Mouse (Mus musculus) midbrain, embryonic 13.5 days (tissue): Measurements from ENCODE around the gene Dgkh. TPM values are rescaled to one million over a fixed set of nuclear protein-coding genes. Genes with fewer than 3 reads are reported as not detected.

Source experiments
- ATAC-seq: fragments of 200-750 bp; cut with Nextera tagmentation; 2 replicates; pipeline ENCODE4 v1.8.0; 2017; ENCODE audit warnings: mild to moderate bottlenecking, moderate TSS enrichment, moderate library complexity
- H3K27ac ChIP-seq: fragments of 300-500 bp; sonication (generic); 2 replicates; pipeline ENCODE4 v1.5.1; 2015; ENCODE audit warnings: inconsistent platforms, mild to moderate bottlenecking, moderate library complexity
- H3K27me3 ChIP-seq: fragments of 300-500 bp; sonication (generic); 2 replicates; pipeline ENCODE4 v1.6.1; 2015; ENCODE audit warnings: mild to moderate bottlenecking, inconsistent platforms
- H3K36me3 ChIP-seq: fragments of 300-500 bp; sonication (generic); 2 replicates; pipeline ENCODE4 v1.6.1; 2015; ENCODE audit warnings: mild to moderate bottlenecking, inconsistent platforms
- H3K4me1 ChIP-seq: fragments of 300-500 bp; sonication (generic); replicated peaks from 2 replicates; pipeline ENCODE4 v1.6.1; 2015; ENCODE audit warnings: inconsistent platforms
- H3K4me2 ChIP-seq: fragments of 300-500 bp; sonication (generic); replicated peaks from 2 replicates; pipeline ENCODE4 v1.6.1; 2015; ENCODE audit warnings: moderate library complexity, mild to moderate bottlenecking, inconsistent platforms
- H3K4me3 ChIP-seq: fragments of 300-500 bp; sonication (generic); replicated peaks from 2 replicates; pipeline ENCODE4 v1.5.1; 2015; ENCODE audit warnings: mild to moderate bottlenecking, inconsistent platforms
- H3K9ac ChIP-seq: fragments of 300-500 bp; sonication (generic); replicated peaks from 2 replicates; pipeline ENCODE4 v1.6.1; 2015; ENCODE audit warnings: mild to moderate bottlenecking, inconsistent platforms
- H3K9me3 ChIP-seq: fragments of 300-500 bp; sonication (generic); 2 replicates; pipeline ENCODE4 v1.6.1; 2016; ENCODE audit warnings: mild to moderate bottlenecking, inconsistent platforms
- WGBS: fragments of 180-500 bp; shearing (Covaris S2); methylation state at CpG from one replicate; pipeline ENCODE4 v1.1.7; 2015; 5-methylcytosine and 5-hydroxymethylcytosine counted together
- polyA plus RNA-seq: library from polyadenylated mRNA; unstranded; fragments of >200 nt; fragmentation: Nextera tagmentation; extraction: Ambion mirVana; gene quantifications from 2 replicates; pipeline ENCODE4 v1.2.1, GENCODE M21; 2015

Gene Dgkh
- polyA plus RNA-seq, 1 experiment from 2014 or later = 1.5 TPM

GRCm38 (mm10) chr14:78539821-78540220 lies 192.8 kb downstream of the Dgkh start:
- no peak overlapping the region for H3K9ac ChIP-seq
- ATAC-seq = no peak
- 92% methylated on average over 1 of the region's 1 CpGs for WGBS
- H3K9me3 ChIP-seq = no peaks in the 10 kb centered on the region
- no peaks in the 10 kb centered on the region for H3K27me3 ChIP-seq
- no peak overlapping the region for H3K27ac ChIP-seq
- peaks cover 17% of the 10 kb centered on the region for H3K4me1 ChIP-seq
- H3K4me2 ChIP-seq = no peak overlapping the region
- no peaks in the 10 kb centered on the region for H3K36me3 ChIP-seq
- H3K4me3 ChIP-seq = no peak overlapping the region

- 53% methylated on average over 5 of the region's 5 CpGs for WGBS
- Histone ChIP-seq H3K4me2 (no peak overlapping the region), H3K4me1 (peaks cover 25% of the 10 kb centered on the region), H3K9me3 (no peaks in the 10 kb centered on the region), H3K36me3 (no peaks in the 10 kb centered on the region), H3K27ac (no peak overlapping the region), H3K9ac (no peak overlapping the region), H3K27me3 (no peaks in the 10 kb centered on the region), H3K4me3 (no peak overlapping the region)
- no peak for ATAC-seq
These were observed 193.8 kb downstream of the Dgkh start for GRCm38 (mm10) chr14:78538572-78539320.

GRCm38 (mm10) chr14:78537551-78537950 lies 195.0 kb downstream of the Dgkh start:
- Histone ChIP-seq H3K4me2 (peak overlapping the region; percentile 65), H3K9me3 (no peaks in the 10 kb centered on the region), H3K36me3 (no peaks in the 10 kb centered on the region), H3K4me1 (peaks cover 31% of the 10 kb centered on the region), H3K27ac (peak overlapping the region; percentile 87), H3K4me3 (peak overlapping the region; percentile 88), H3K27me3 (no peaks in the 10 kb centered on the region), H3K9ac (peak overlapping the region; percentile 71; the same call in 1 of the 2 replicates)
- ATAC-seq = no peak
- WGBS = 24% methylated on average over 6 of the region's 6 CpGs

GRCm38 (mm10) chr14:78536281-78537165 lies 196.1 kb downstream of the Dgkh start, which contains the start of gene Akap11:
Gene Akap11, minus strand, starts transcription at chr14:78536808.
- ATAC-seq = peak; percentile 96
- no peaks in the 10 kb centered on the region for H3K9me3 ChIP-seq

GRCm38 (mm10) chr14:78535366-78535765 lies 197.2 kb downstream of the Dgkh start:
- H3K4me1 ChIP-seq = peaks cover 41% of the 10 kb centered on the region
- peak overlapping the region; percentile 97 for H3K9ac ChIP-seq
- no peak for ATAC-seq
- H3K9me3 ChIP-seq = no peaks in the 10 kb centered on the region
- peak overlapping the region; percentile 22; the same call in 1 of the 2 replicates for H3K27ac ChIP-seq
- peak overlapping the region; percentile 65 for H3K4me2 ChIP-seq
- 22% methylated on average over 2 of the region's 2 CpGs for WGBS
- no peaks in the 10 kb centered on the region for H3K27me3 ChIP-seq
- H3K4me3 ChIP-seq = peak overlapping the region; percentile 88
- no peaks in the 10 kb centered on the region for H3K36me3 ChIP-seq

More at GRCm38 (mm10) chr14:78536281-78537165, 196.1 kb downstream of the Dgkh start, which contains the start of gene Akap11:
- peak within 1 kb of the TSS; percentile 96 for H3K27ac ChIP-seq
- no peaks in the 10 kb centered on the region for H3K27me3 ChIP-seq
- peak within 1 kb of the TSS; percentile 65 for H3K4me2 ChIP-seq
- peak within 1 kb of the TSS; percentile 97 for H3K9ac ChIP-seq
- no peaks in the 10 kb centered on the region for H3K36me3 ChIP-seq
- H3K4me3 ChIP-seq = peak within 1 kb of the TSS; percentile 88
- H3K4me1 ChIP-seq = peaks cover 39% of the 10 kb centered on the region
- WGBS = under 1% methylated on average over 59 of the region's 82 CpGs

GRCm38 (mm10) chr14:78534651-78535050 lies 197.9 kb downstream of the Dgkh start:
- Histone ChIP-seq H3K36me3 (no peaks in the 10 kb centered on the region), H3K27me3 (no peaks in the 10 kb centered on the region), H3K27ac (no peak overlapping the region), H3K4me3 (no peak overlapping the region; the same call in 1 of the 2 replicates), H3K9me3 (no peaks in the 10 kb centered on the region), H3K4me1 (peaks cover 44% of the 10 kb centered on the region), H3K4me2 (peak overlapping the region; percentile 22; the same call in 1 of the 2 replicates), H3K9ac (no peak overlapping the region)
- no peak for ATAC-seq
- WGBS = 73% methylated on average over 5 of the region's 5 CpGs

- Histone ChIP-seq H3K27ac (no peak overlapping the region), H3K4me1 (peaks cover 50% of the 10 kb centered on the region), H3K4me2 (peak overlapping the region; percentile 9; the same call in 1 of the 2 replicates), H3K27me3 (no peaks in the 10 kb centered on the region), H3K9ac (no peak overlapping the region), H3K36me3 (no peaks in the 10 kb centered on the region), H3K9me3 (no peaks in the 10 kb centered on the region), H3K4me3 (no peak overlapping the region)
- ATAC-seq = no peak
- WGBS = 95% methylated on average over 3 of the region's 3 CpGs
These were observed 198.9 kb downstream of the Dgkh start for GRCm38 (mm10) chr14:78533701-78534100.

GRCm38 (mm10) chr14:78532345-78532744 lies 200.2 kb downstream of the Dgkh start:
- no peak for ATAC-seq
- Histone ChIP-seq H3K9me3 (no peaks in the 10 kb centered on the region), H3K4me1 (peaks cover 46% of the 10 kb centered on the region), H3K4me2 (no peak overlapping the region), H3K9ac (no peak overlapping the region), H3K27ac (no peak overlapping the region), H3K27me3 (no peaks in the 10 kb centered on the region), H3K4me3 (no peak overlapping the region), H3K36me3 (no peaks in the 10 kb centered on the region)
- 93% methylated on average over 6 of the region's 6 CpGs for WGBS

GRCm38 (mm10) chr14:78530256-78530655 lies 202.3 kb downstream of the Dgkh start:
- Histone ChIP-seq H3K27me3 (no peaks in the 10 kb centered on the region), H3K4me1 (peaks cover 47% of the 10 kb centered on the region), H3K4me3 (no peak overlapping the region), H3K36me3 (no peaks in the 10 kb centered on the region), H3K9me3 (no peaks in the 10 kb centered on the region), H3K9ac (no peak overlapping the region), H3K4me2 (no peak overlapping the region), H3K27ac (no peak overlapping the region)
- no peak for ATAC-seq
- 94% methylated on average over 3 of the region's 3 CpGs for WGBS

GRCm38 (mm10) chr14:78528461-78529425 lies 203.8 kb downstream of the Dgkh start:
- no peak for ATAC-seq
- H3K9ac ChIP-seq = no peak overlapping the region
- H3K4me1 ChIP-seq = peaks cover 36% of the 10 kb centered on the region
- H3K36me3 ChIP-seq = no peaks in the 10 kb centered on the region
- H3K4me3 ChIP-seq = no peak overlapping the region
- no peak overlapping the region for H3K27ac ChIP-seq
- H3K9me3 ChIP-seq = no peaks in the 10 kb centered on the region
- no peaks in the 10 kb centered on the region for H3K27me3 ChIP-seq
- no peak overlapping the region for H3K4me2 ChIP-seq
- WGBS = 89% methylated on average over 8 of the region's 8 CpGs

- H3K27me3 ChIP-seq = no peaks in the 10 kb centered on the region
- H3K9me3 ChIP-seq = no peaks in the 10 kb centered on the region
- H3K27ac ChIP-seq = no peak overlapping the region
- H3K4me3 ChIP-seq = no peak overlapping the region
- no peak for ATAC-seq
- H3K9ac ChIP-seq = no peak overlapping the region
- H3K36me3 ChIP-seq = no peaks in the 10 kb centered on the region
- H3K4me1 ChIP-seq = peaks cover 26% of the 10 kb centered on the region
- 81% methylated on average over 6 of the region's 6 CpGs for WGBS
- no peak overlapping the region for H3K4me2 ChIP-seq
These were observed 205.7 kb downstream of the Dgkh start for GRCm38 (mm10) chr14:78526907-78527306.
